Mouse (Mus musculus) left cerebral cortex, postnatal 4 days (tissue): ENCODE measurements around the gene Calcoco1. TPM values are rescaled to one million over a fixed set of nuclear protein-coding genes. Genes with fewer than 3 reads are reported as not detected.
"Not testable (repeated sequence)": the region's sequence is repeated elsewhere in the genome, so short reads cannot be mapped to it uniquely, and the experiment has no call there.

Experiments used
- DNase-seq: peaks from one replicate; pipeline ENCODE4 v3.0.0-alpha.2; 2022
- intact Hi-C: fragments of 180-260 bp; cut with DNase I; formaldehyde crosslinking; loops from one replicate; pipeline ENCODE4 v1.15.1; 2025
- total RNA-seq, 2 experiments: library from RNA; stranded (reverse); gene quantifications; 2 replicates each; pipeline ENCODE4 v1.2.3; 2021

Calcoco1 gene
- total RNA-seq, 2 experiments from 2014 or later: 44.3 to 46.7 TPM

DNA sequence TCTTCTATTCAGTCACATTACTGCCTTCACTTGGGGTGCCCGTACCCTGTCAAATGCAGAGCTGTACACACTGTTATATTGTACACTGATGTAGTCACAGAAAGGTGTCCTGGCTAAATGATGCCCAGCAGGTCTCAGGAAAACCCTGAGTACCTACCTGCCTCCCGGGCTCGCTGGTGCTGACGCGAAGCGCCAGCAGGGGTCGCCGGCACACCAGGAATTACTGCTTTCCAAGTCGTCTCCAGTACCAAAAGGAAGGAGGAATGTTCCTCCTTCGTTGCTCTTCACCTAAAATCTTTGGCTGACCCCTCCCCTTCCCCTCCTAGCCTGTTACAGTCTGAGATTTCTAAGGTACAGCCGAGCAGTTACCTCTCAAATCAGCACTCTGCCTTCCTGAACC lies 23.8 kb downstream of the Calcoco1 start:
- DNase-seq: peak; percentile 86
- intact Hi-C loops: loop anchor here (2.0 to 10.0 kb wide), 3 partner anchors 45 to 479 kb away; no protein-coding TSS in a partner anchor

DNA sequence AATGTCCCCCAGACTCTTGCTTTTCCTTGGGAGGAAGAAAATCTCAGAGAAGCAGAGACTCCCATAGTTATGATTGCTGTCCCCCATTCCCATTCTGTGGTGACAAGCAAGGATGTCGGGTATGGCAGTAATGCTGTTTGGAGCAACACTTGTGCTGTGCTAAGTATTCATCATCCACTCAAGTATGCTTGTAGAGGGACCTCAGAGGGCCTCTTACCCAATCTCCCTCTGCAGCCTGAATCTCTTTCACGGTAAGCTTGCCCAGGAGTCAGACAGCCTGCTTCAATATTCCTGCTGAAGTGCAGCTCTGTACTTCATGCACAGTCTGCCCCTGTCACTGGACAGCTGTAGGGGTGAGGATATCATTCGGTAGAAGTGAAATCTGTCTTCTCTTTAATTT lies 25.1 kb downstream of the Calcoco1 start:
- intact Hi-C loops: loop anchor here (5.0 to 10.0 kb wide), 2 partner anchors 288 to 480 kb away; no protein-coding TSS in a partner anchor
- no peak for DNase-seq

DNA sequence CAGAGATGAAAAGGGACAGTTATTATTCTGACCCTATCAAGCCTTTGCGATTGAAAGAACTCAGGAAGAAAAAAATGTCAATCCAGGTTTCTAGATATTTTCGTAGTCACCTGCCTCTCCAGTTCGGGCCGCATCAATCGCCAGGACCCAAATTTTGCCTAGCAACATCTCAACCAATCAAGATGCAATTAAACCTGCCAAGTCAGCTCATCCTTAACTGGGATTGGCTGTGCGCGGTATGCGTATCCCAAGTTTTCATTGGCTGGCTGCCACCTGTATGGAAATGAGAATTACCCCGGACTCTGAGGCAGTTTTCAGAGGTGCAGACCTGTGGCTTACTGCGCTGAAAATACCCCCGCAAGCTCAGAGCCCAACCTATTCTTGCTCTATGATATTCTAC lies 28.4 kb downstream of the Calcoco1 start:
- DNase-seq: peak; percentile 78
- intact Hi-C loops: loop anchor here (10.0 kb wide), 1 partner anchor 291 kb away; no protein-coding TSS in a partner anchor

DNA sequence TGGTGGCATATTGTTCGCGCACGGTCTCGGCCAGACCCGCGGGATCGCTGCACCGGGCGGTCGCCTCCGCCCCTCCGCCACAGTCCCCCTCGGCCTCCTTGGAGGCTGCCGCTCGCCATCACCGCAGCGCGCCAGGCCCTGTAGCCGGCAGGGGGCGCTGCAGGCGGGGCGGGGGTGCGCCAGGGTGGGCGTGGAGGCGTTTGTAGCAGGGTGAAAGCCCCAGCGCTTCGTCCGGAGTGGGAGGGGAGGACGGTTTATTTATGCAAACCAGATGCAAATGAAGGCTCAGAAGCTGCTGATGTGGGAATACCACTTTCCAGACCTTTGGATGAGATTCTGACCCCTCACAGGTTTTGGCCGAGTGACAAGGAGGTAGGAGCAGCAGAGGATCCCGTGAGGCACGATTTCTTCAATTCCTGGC lies 29.0 kb downstream of the Calcoco1 start:
- intact Hi-C loops: loop anchor here (10.0 kb wide), 1 partner anchor 292 kb away; no protein-coding TSS in a partner anchor
- DNase-seq: peak; percentile 76

DNA sequence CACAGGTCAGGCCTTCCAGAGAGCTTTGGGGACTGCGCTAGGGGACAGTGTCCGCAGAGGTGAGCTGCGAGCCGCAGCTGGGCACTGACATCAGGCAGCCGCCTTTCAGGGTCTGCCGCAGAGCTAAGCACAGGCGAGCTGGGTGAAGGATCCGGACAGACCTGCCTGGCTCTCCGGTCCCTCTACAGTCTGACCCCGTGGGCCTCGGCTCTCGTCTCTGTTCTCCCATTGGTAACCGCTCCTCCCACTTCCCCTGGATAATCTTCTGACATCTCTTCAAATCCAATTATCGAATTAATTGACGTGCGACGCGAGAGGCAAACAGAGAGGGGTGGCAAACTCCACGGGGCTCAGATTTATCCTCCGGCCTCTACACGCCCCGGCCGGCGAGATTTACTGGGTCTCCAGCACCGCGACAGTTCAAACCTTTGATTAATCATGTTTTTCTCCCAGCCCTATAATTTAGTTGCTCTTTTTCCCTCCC lies 29.6 kb downstream of the Calcoco1 start:
- intact Hi-C loops: loop anchor here (10.0 kb wide), 1 partner anchor 292 kb away; no protein-coding TSS in a partner anchor
- DNase-seq: no peak

DNA sequence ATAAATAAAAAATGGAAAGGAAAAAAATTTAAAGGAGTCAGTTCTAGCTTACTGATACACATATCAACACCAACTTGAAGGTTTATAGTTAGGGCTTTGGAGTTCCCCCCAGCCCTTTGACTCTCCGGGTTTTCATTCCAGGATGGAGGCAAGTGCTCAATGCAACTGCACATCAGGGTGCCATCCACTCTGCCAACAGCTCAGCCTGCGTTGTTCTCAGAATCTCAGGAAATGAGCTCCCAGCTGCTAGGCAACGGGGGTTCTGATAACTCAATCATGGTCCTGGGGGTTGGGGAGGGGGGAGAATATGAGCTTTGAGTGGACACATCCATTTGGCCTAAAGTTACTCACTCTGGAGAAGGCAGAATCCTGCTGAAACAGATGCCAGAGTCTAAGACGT lies 36.2 kb downstream of the Calcoco1 start:
- intact Hi-C loops: no loop called here
- peak; percentile 72 for DNase-seq

DNA sequence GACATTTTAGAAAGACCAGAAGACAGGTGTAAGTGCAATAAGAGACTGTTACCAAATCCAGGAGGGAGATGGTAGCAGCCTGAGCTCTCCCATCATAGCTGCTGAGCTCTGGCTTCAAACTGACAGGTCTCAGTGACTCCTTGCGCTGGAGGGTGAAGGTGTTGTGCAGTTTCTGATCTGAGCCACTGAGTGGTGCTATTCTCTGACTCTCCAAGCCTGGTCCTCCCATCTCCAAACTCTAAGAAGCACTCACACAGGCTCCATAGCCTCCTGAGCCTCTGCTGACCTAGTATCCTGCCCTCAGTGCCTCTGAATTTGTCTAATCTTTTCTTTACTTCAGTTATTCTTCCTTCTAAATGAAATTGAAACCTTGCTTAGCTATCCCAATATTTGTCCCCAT lies 38.3 kb downstream of the Calcoco1 start:
- no peak for DNase-seq
- intact Hi-C loops: no loop called here

DNA sequence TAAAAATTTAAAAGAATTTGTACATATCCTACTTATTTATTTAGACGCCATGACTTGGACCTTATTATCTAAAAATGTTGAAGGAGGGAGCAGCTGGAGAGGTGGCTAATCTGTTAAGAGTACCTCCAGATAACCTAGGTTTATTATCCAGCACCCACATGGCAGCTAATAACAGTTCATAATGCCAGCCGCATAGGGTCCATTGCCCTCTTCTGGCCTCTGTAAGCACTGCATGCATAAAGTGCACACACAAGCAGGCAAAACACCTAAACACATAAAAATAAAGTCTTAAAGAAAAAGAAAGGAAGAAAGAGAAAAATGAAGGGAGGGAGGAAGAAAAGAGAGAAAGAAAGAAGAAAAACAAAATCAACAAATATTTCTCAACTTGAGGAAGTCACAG lies 45.6 kb downstream of the Calcoco1 start:
- DNase-seq: no peak
- intact Hi-C loops: no loop called here

DNA sequence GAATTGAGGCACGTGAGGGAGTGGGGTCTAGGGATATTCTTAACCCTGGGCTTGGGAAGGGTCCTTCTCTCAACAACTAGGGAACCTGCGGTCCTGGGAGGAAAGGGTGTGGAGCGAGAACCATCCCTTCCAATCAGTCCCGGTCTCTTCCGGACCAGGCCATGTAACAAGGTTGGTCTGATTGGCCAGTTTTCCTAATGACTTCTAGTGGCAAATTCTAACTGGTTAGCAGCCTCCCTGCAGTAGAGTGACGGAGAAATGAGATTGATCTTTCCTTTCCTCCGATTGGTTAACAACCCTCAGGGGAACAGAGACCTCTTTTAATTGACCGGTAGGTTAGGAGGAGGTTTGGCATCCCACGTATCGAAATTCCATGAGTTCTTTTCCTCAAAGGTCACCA lies 48.4 kb downstream of the Calcoco1 start:
- DNase-seq: peak; percentile 19
- intact Hi-C loops: loop anchor here (5.0 kb wide), 1 partner anchor 46 kb away; the partner anchor contains the start of genes Atf7 and Gm28047

DNA sequence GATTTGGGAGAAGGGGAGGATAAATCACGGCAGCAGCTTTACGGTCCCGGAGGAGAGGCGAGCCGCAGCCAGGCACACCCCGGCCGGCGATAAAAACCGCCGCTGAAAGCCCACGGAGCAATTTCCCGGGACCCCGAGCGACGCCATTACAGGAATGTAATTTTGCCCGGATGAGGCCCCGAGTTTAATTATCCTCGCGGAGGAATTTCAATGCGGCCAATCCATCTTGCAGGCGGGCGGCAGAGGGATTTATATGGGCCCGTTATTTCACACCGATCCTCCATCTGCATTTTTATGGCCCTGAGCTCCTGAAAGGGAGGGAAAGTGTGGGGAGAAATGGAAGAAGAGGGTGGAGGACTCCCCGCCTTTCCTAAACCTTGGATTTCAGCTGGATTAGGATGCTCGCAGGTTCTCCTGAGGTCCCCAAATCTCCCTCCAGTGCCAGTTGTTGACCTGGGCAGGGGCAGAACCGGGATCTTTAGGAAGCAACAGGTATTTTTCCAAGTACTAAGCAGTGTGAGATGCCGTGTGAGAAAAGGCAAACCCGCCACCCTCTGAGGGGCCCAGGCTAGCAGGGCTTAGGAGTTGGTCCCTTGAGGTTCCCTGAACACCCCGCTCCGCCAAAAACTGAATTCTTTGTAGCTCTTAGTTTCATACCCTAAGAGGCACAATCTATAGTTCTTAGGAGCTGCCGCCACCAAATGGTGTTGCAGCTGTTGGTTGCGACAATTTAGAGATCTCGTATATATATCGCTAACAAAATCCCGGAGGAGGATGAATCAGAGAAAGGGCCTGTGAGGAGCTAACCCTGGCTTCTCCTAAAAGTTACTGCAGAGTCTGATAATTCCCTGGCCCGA lies 49.5 kb downstream of the Calcoco1 start, which contains the start of gene Atp5g2:
Gene Atp5g2 (minus strand): TSS at position 138 of the 857 bp plus-strand sequence.
- peak; percentile 48 for DNase-seq
- intact Hi-C loops: loop anchor here (5.0 kb wide), 1 partner anchor 45 kb away; the partner anchor contains the start of genes Atf7 and Gm28047

DNA sequence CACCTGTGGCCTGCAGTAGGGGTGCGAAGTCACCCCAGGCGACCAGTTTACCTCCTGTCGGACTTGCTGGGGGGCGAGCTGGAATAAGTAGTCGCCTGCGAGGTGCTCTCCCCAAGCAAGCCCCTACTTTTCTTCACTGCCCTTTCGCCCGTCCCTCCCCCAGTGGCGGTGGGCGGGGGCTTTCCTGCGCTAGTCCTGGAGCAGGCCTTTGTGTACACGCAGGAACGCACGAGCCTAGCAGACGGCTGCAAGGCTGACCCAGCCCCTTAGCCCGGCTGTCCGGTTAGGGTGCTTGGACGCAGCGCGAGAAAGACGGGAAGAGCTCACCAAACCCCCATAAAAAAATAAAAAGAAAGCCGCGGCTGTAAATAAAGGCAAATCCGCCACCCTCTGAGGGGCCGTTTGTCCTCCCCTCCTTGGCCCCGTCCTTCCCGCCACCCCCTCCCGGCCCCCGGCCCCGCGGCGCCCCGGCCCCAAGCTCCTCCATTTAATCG lies 50.2 kb downstream of the Calcoco1 start:
- intact Hi-C loops: loop anchor here (5.0 kb wide), 1 partner anchor 44 kb away; the partner anchor contains the start of genes Atf7 and Gm28047
- peak; percentile 91 for DNase-seq

DNA sequence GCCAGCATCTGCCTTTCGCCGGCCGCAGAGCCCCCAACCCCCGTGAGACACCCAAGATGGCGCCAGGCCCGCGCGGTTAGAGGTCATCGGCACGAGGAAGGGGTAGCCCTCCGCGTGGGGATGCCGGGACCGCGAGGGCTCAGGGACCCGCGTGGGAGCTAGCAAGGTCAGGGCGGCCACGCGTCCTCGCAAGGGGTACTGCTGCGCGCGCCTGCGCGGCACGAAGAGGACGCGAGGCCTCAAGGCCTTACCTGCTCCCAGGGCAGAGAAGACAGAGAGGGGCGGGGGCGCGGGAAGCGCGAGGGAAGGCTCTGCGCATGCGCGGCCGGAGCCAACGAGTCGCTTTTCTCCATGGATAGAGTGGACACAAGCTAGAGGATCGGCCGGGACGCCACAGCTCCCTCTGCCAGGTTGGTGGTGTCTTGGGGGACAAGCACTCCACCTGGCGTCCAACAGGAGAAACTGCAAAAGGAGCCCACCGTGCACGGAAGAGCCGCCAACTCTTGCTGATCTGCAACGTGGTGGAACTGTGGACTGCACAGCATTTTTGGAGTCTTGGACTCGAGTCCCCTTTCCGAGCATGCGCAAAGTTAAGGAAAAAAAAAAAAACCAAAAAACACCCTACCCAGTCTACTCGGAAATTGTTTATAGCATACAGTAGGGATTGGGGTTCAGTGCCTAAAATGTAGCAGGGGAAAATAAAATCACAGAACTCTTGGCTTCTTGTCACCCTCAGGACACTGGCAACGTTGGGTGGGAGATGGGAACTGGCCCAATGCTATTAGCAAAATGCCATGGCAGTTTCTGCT lies 51.0 kb downstream of the Calcoco1 start:
- peak; percentile 99 for DNase-seq
- intact Hi-C loops: loop anchor here (5.0 kb wide), 1 partner anchor 44 kb away; the partner anchor contains the start of genes Atf7 and Gm28047

DNA sequence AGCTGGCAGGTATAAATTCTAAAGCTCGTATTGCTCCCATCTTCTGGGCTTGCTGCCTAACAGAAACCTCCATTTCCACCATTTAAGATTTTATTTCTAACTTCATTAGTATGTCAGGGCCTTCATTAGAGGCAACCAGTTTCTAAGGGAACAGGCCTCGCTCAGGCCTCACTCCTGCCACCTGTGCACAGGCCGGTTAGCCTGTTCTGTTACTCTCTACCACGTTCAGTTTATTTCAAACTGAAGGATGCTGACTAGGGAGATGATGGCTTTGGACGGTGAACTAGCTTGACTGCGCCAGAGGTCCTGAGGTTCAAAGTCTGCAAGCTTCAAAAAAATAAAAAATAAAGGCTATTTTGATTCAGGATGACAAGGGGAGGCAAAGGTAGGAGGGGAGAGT lies 51.7 kb downstream of the Calcoco1 start:
- no peak for DNase-seq
- intact Hi-C loops: loop anchor here (5.0 kb wide), 1 partner anchor 43 kb away; the partner anchor contains the start of genes Atf7 and Gm28047

DNA sequence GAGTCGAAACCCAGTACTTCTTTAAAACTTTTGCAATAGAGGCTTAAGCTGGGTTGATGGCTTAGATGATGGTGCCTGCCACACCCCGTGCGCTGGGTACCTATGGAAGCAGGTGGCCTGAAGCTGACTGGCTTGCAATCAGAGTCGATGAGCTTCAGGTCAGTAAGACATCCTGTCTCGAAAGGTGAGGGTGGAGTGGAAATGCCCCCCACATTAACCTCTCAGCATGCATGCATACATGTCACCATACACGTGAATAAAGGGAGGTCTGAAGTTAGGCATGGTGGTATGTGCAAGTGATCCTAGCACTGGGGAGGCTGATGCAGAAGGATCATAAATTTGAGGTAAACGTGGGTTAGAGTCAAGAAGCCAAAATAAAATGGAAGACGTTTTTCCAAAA lies 52.4 kb downstream of the Calcoco1 start:
- intact Hi-C loops: no loop called here
- no peak for DNase-seq

DNA sequence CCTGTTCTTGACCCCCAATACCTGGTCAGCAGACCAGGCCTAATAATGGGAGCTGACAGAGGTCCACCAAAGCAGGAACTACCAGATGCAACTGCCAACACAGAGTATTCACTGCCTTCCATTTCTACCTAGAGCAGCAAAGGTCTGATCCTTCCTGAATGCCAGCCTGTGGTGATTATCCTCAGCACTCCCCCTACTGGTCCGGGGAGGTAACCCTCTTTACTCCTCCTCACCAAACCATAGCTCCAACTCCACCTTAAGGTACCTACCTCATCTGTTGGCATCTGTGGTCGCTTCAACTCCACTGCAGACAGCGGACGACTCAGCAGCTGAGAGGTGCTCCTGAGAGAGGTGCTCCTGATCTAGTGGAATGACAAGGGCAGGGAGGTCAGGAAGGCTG lies 56.5 kb downstream of the Calcoco1 start:
- DNase-seq: peak; percentile 56
- intact Hi-C loops: no loop called here

DNA sequence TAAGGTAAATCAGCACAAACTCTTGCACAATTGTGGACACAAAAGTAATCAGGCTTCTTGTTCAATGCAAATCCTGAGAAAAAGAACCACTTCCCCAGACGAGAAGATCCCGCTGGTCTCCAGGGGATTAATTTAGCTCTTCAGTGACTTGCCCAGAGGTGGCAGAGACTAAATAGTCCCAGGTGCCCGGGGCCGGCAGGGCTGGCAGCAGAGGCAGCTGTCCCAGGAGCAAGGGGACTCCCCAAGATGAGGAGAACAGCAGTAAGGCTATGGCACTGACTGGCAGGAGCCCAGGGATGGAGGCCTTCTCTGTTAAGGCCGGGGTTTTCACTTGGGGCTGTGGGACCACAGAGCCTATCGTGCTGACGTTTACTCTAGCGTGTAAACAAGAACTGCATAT lies 58.2 kb downstream of the Calcoco1 start:
- DNase-seq: no peak
- intact Hi-C loops: no loop called here

DNA sequence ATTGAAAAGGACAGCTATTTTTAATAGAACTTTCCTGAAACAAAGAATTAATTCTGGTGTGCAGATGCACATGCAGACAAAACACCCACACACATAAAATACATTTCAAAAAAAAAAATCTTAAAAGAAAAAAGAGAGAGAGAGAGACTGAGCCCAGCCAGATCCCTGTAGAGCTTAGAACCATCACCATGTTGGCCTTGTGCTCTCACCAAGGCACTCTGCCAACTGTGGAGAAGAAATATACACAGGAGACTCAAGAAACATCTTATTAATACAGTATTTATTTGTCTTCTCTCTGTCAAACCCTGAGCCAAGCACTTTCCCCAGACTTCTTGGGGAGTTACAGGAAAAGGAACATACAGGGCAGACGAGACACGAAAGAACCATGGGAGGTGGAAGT lies 59.4 kb downstream of the Calcoco1 start:
- DNase-seq, intact Hi-C loops: not testable (repeated sequence)

DNA sequence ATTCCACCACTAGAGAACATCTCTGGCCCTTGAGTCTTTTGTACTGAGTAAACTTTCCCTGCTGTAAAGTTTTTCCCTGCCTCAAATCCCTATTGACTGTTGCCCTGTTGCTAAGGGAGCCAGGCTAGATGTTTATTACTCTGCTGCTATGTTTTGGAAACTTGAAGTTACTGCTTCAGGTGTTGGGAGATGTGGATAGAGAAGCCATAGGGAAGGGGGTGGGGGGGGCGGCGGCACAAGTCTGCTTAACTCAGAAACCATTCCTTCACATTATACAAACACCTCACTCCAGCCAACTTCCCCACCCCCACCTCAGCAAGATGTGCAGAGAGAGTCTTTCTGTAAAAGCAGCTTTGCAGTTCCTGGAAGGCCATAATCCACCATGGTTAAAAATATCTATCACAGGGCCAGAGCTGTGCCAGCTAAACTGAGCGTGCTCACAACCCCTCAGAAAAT lies 64.0 kb downstream of the Calcoco1 start:
- intact Hi-C loops: no loop called here
- DNase-seq: no peak
